Mouse (Mus musculus): ENCODE measurements around the gene Bud31.

- TF ChIP-seq CTCF (IDR thresholded peaks at IDR 0.05) (no peak), POLR2A (IDR thresholded peaks at IDR 0.05; ENCODE audit: insufficient read depth, low read depth, low read length) (peak; percentile 94)
Measured at GRCm38 (mm10) chr5:145139571-145140519, at the start of gene Bud31, which contains the start of gene Pdap1.

Measured in heart, adult 2 months (tissue).